In the genomic region with DNA sequence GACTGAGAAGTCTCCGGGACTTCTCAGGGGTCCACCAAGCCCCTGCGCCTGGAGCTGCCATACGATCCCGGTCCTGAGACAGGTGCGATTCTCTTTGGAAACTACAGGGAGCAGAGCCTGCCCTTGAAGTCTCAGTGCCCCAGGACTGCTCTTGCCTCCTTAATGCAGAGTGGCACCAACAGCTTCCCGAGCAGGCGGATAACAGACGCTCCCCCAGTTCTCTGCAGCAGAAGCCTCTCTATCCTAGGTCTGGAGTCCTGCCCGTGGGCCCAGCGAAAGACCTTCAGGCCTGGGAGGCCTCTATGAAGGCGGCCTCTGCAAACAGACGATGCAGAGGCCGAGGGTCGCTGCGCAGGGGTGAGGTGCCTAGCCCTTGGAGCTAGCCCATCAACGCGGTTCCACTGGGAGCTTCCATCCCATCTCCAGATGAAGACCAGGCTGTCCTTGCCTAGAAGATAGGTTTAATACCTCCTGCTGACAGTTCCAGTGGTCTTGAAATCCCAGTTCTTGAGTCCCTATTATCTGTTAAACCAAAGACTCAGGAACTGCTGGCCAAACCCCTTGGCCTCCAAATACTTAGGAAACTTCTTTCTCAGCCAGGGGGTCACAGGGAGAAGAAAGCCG, we compare ENCODE assay signal across 12 mouse cellular contexts. TPM values are rescaled to one million over a fixed set of nuclear protein-coding genes. Genes with fewer than 3 reads are reported as not detected.
DNase-seq lines count a peak whose midpoint lies in the region; ATAC-seq and TF ChIP-seq lines count a peak whose summit lies in the region.
"Had no signal": no experiment of that assay in that cellular context is flagged by ENCODE, and none has a peak within 500 bp of the region (broad histone marks: within the 10 kb centered on the region; RNA-seq: fewer than 3 reads in every experiment).

No protein-coding gene starts in this region.

- ATAC-seq in forebrain, embryonic 12.5 days (ENCODE audit: low FRiP score), result no peak
- ATAC-seq in forebrain, embryonic 15.5 days (replicated peaks), result no peak
- ATAC-seq in midbrain, postnatal 0 days (ENCODE audit: low FRiP score), result no peak
- peak; percentile 17; the same call in 1 of the 2 replicates for ATAC-seq in forebrain, embryonic 13.5 days

- no peak overlapping the region for H3K27ac ChIP-seq in forebrain, embryonic 12.5 days
- H3K27ac ChIP-seq in forebrain, embryonic 15.5 days (replicated peaks), result no peak overlapping the region
- H3K27ac ChIP-seq in midbrain, embryonic 10.5 days (replicated peaks), result no peak overlapping the region
- no peak overlapping the region for H3K27ac ChIP-seq in midbrain, postnatal 0 days (ENCODE audit: low read depth, low read length)
- no peak overlapping the region for H3K27ac ChIP-seq in forebrain, embryonic 13.5 days
- no peak overlapping the region for H3K27ac ChIP-seq in thymus, adult 2 months (ENCODE audit: control insufficient read depth, insufficient read depth, low read length)
- H3K27ac ChIP-seq: stomach, embryonic 15.5 days had no signal

- H3K36me3 ChIP-seq in forebrain, embryonic 12.5 days (replicated peaks), result no peaks in the 10 kb centered on the region
- H3K36me3 ChIP-seq in forebrain, embryonic 15.5 days, result no peaks in the 10 kb centered on the region
- H3K36me3 ChIP-seq in midbrain, embryonic 10.5 days, result no peaks in the 10 kb centered on the region
- H3K36me3 ChIP-seq in midbrain, postnatal 0 days (ENCODE audit: insufficient read depth, low read length), result no peaks in the 10 kb centered on the region
- H3K36me3 ChIP-seq in forebrain, embryonic 13.5 days (ENCODE audit: poor library complexity, severe bottlenecking), result no peaks in the 10 kb centered on the region
- no peaks in the 10 kb centered on the region for H3K36me3 ChIP-seq in thymus, adult 2 months (ENCODE audit: control insufficient read depth, insufficient read depth, low read length)
- H3K36me3 ChIP-seq: stomach, embryonic 15.5 days had no signal

- peaks cover 84% of the 10 kb centered on the region for H3K27me3 ChIP-seq in forebrain, embryonic 12.5 days
- H3K27me3 ChIP-seq in forebrain, embryonic 15.5 days, result peaks cover 90% of the 10 kb centered on the region
- H3K27me3 ChIP-seq in midbrain, embryonic 10.5 days (ENCODE audit: low read depth, poor library complexity, severe bottlenecking), result peaks cover 100% of the 10 kb centered on the region
- peaks cover 76% of the 10 kb centered on the region for H3K27me3 ChIP-seq in midbrain, postnatal 0 days (ENCODE audit: insufficient read depth, low read length)
- H3K27me3 ChIP-seq in forebrain, embryonic 13.5 days, result peaks cover 94% of the 10 kb centered on the region
- H3K27me3 ChIP-seq in thymus, adult 2 months (ENCODE audit: control insufficient read depth, insufficient read depth, low read length), result peaks cover 44% of the 10 kb centered on the region

- no peak for DNase-seq in midbrain, embryonic 10.5 days (ENCODE audit: low spot score)
- no peak for DNase-seq in midbrain, postnatal 0 days (ENCODE audit: low spot score)
- peak; percentile 45 for DNase-seq in retina, embryonic 14.5 days (ENCODE audit: low spot score)
- no peak for DNase-seq in thymus, adult 2 months
- no peak for DNase-seq in right cerebral cortex, adult 18-20 months

- H3K9me3 ChIP-seq in forebrain, embryonic 12.5 days, result no peaks in the 10 kb centered on the region
- H3K9me3 ChIP-seq in forebrain, embryonic 15.5 days, result no peaks in the 10 kb centered on the region
- H3K9me3 ChIP-seq in midbrain, embryonic 10.5 days (replicated peaks), result no peaks in the 10 kb centered on the region
- no peaks in the 10 kb centered on the region for H3K9me3 ChIP-seq in midbrain, postnatal 0 days (ENCODE audit: low read length)
- no peaks in the 10 kb centered on the region for H3K9me3 ChIP-seq in forebrain, embryonic 13.5 days (replicated peaks)
- H3K9me3 ChIP-seq: stomach, embryonic 15.5 days had no signal

- H3K9ac ChIP-seq in forebrain, embryonic 12.5 days, result no peak overlapping the region
- no peak overlapping the region for H3K9ac ChIP-seq in forebrain, embryonic 15.5 days (replicated peaks)
- no peak overlapping the region for H3K9ac ChIP-seq in midbrain, postnatal 0 days (replicated peaks; ENCODE audit: low read length, poor library complexity, severe bottlenecking)
- H3K9ac ChIP-seq in forebrain, embryonic 13.5 days, result no peak overlapping the region
- H3K9ac ChIP-seq: stomach, embryonic 15.5 days had no signal

- WGBS in forebrain, embryonic 12.5 days, result 0% methylated on average over 18 of the region's 18 CpGs
- WGBS in forebrain, embryonic 15.5 days, result 2% methylated on average over 18 of the region's 18 CpGs
- WGBS in midbrain, embryonic 10.5 days, result 1% methylated on average over 18 of the region's 18 CpGs
- WGBS in midbrain, postnatal 0 days, result 3% methylated on average over 18 of the region's 18 CpGs
- under 1% methylated on average over 18 of the region's 18 CpGs for WGBS in forebrain, embryonic 13.5 days
- 9% methylated on average over 18 of the region's 18 CpGs for WGBS in thymus, adult 2 months

- peaks cover 21% of the 10 kb centered on the region for H3K4me1 ChIP-seq in forebrain, embryonic 12.5 days
- peaks cover 10% of the 10 kb centered on the region for H3K4me1 ChIP-seq in forebrain, embryonic 15.5 days
- H3K4me1 ChIP-seq in midbrain, embryonic 10.5 days, result peaks cover 37% of the 10 kb centered on the region
- no peaks in the 10 kb centered on the region for H3K4me1 ChIP-seq in midbrain, postnatal 0 days (ENCODE audit: insufficient read depth, low read length)
- peaks cover 10% of the 10 kb centered on the region for H3K4me1 ChIP-seq in forebrain, embryonic 13.5 days
- peaks cover 9% of the 10 kb centered on the region for H3K4me1 ChIP-seq in thymus, adult 2 months (replicated peaks; ENCODE audit: control insufficient read depth, insufficient read depth, low read length)

- no peak for TF ChIP-seq CTCF in midbrain, postnatal 0 days (IDR thresholded peaks at IDR 0.05)
- TF ChIP-seq CTCF in thymus, adult 2 months (IDR thresholded peaks at IDR 0.05; ENCODE audit: borderline replicate concordance, control insufficient read depth, extremely low read depth, insufficient read depth, low read length, poor library complexity), result no peak

- no peak for TF ChIP-seq POLR2A in thymus, adult 2 months (IDR thresholded peaks at IDR 0.05; ENCODE audit: control insufficient read depth, extremely low read depth, insufficient read depth, low read length, poor library complexity)

- peak overlapping the region; percentile 14; the same call in 1 of the 2 replicates for H3K4me3 ChIP-seq in forebrain, embryonic 12.5 days (replicated peaks)
- H3K4me3 ChIP-seq in forebrain, embryonic 15.5 days, result no peak overlapping the region
- H3K4me3 ChIP-seq in midbrain, embryonic 10.5 days, result peak overlapping the region; percentile 16; the same call in 1 of the 2 replicates
- no peak overlapping the region for H3K4me3 ChIP-seq in midbrain, postnatal 0 days (ENCODE audit: low read depth, low read length)
- H3K4me3 ChIP-seq in forebrain, embryonic 13.5 days, result no peak overlapping the region
- no peak overlapping the region for H3K4me3 ChIP-seq in thymus, adult 2 months (ENCODE audit: control insufficient read depth, insufficient read depth, low read length)
- H3K4me3 ChIP-seq: erythroblast, embryonic 14.5 days; stomach, embryonic 15.5 days had no signal

- peak overlapping the region; percentile 21 for H3K4me2 ChIP-seq in forebrain, embryonic 12.5 days
- H3K4me2 ChIP-seq in forebrain, embryonic 15.5 days (replicated peaks), result no peak overlapping the region
- no peak overlapping the region for H3K4me2 ChIP-seq in midbrain, postnatal 0 days (ENCODE audit: low read depth, low read length, poor library complexity, severe bottlenecking)
- H3K4me2 ChIP-seq in forebrain, embryonic 13.5 days, result no peak overlapping the region
- H3K4me2 ChIP-seq: stomach, embryonic 15.5 days had no signal

RNA-seq across cellular contexts. Expression of gene Six1, which starts 13.6 kb away (rescaled TPM):
- 8.5 and 11.0 TPM in 2 replicates for polyA plus RNA-seq in forebrain, embryonic 12.5 days (2016; fragmentation: Nextera tagmentation; extraction: Ambion mirVana)
- 0.25 and 0.29 TPM in 2 replicates for polyA plus RNA-seq in forebrain, embryonic 15.5 days (2015; fragmentation: Nextera tagmentation; extraction: Ambion mirVana)
- 8.3 and 8.5 TPM in 2 replicates for polyA plus RNA-seq in midbrain, embryonic 10.5 days (2016; fragmentation: Nextera tagmentation; extraction: Ambion mirVana)
- 0.44 and 1.3 TPM in 2 replicates for total RNA-seq in midbrain, postnatal 0 days (2014; rRNA removed)
- polyA plus RNA-seq in midbrain, postnatal 0 days (2015; fragmentation: Nextera tagmentation; extraction: Ambion mirVana), result 0.55 and 0.68 TPM in 2 replicates
- 0.22 and 0.42 TPM in 2 replicates for polyA plus RNA-seq in forebrain, embryonic 13.5 days (2015; fragmentation: Nextera tagmentation; extraction: Ambion mirVana)
- polyA plus RNA-seq in thymus, adult 2 months (2012; rRNA removed), result 11.9 and 13.9 TPM in 2 replicates
- polyA plus RNA-seq: erythroblast, embryonic 14.5 days; large intestine, adult 2 months; liver, adult 2 months had no signal

Comparison
In these comparisons a context has a peak if more than half of its experiments do, and no peak if none do; other contexts are left out.
1. H3K4me3 ChIP-seq: peak in forebrain, embryonic 12.5 days (single experiment) and midbrain, embryonic 10.5 days (single experiment); none in forebrain, embryonic 15.5 days (single experiment), midbrain, postnatal 0 days (single experiment), forebrain, embryonic 13.5 days (single experiment) and thymus, adult 2 months (single experiment).